Mouse (Mus musculus) cerebellum, adult 2 months (tissue): Measurements from ENCODE around the gene Xcl1. TPM values are rescaled to one million over a fixed set of nuclear protein-coding genes. Genes with fewer than 3 reads are reported as not detected.
A peak's percentile ranks its signal among the peaks of the same experiment; 100 is the strongest.

Source experiments
- DNase-seq, 2 experiments: peaks; one replicate each; pipeline ENCODE4 v3.0.0; 2021
- H3K27ac ChIP-seq: fragments of 200-500 bp; 2 replicates; pipeline ENCODE4 v1.5.1; 2012; ENCODE audit warnings: low read length, control low read depth, inconsistent platforms; ENCODE audit not compliant: insufficient read depth
- H3K27me3 ChIP-seq: fragments of 200-500 bp; 2 replicates; pipeline ENCODE4 v1.6.1; 2012; ENCODE audit warnings: inconsistent platforms, mild to moderate bottlenecking, low read length, moderate library complexity; ENCODE audit not compliant: control insufficient read depth, insufficient read depth
- H3K4me1 ChIP-seq: fragments of 200-500 bp; 2 replicates; pipeline ENCODE4 v1.6.1; 2011; ENCODE audit warnings: low read length; ENCODE audit not compliant: control insufficient read depth, insufficient read depth
- H3K4me3 ChIP-seq: fragments of 200-500 bp; replicated peaks from 2 replicates; pipeline ENCODE3; 2011; ENCODE audit warnings: mild to moderate bottlenecking, low read depth, low read length, control low read depth; ENCODE audit not compliant: insufficient read depth
- CTCF ChIP-seq: fragments of 200-500 bp; IDR thresholded peaks from 2 replicates; pipeline ENCODE4 v1.5.1; 2011; ENCODE audit warnings: low read depth, mild to moderate bottlenecking, control low read depth, low read length, moderate library complexity, borderline replicate concordance; ENCODE audit not compliant: insufficient read depth
- POLR2A ChIP-seq: fragments of 200-500 bp; IDR thresholded peaks from 2 replicates; pipeline ENCODE4 v1.6.1; 2011; ENCODE audit warnings: low read length, control low read depth, borderline replicate concordance; ENCODE audit not compliant: insufficient read depth
- WGBS: fragments of 180-500 bp; shearing (Covaris S2); methylation state at CpG from one replicate; pipeline ENCODE4 v1.1.7; 2018; 5-methylcytosine and 5-hydroxymethylcytosine counted together
- polyA plus RNA-seq: library from polyadenylated mRNA; depleted of rRNA; stranded (reverse); fragments of >200 nt; gene quantifications from 2 replicates; pipeline ENCODE4 v1.2.3, GENCODE M21; 2012

Gene Xcl1
- polyA plus RNA-seq, 1 experiment: not detected

- no peak overlapping the region for H3K4me3 ChIP-seq
- TF ChIP-seq CTCF (no peak), POLR2A (no peak)
- DNase-seq: peak; percentile 15 to 21
- H3K27me3 ChIP-seq: no peaks in the 10 kb centered on the region
- H3K27ac ChIP-seq: no peak overlapping the region
- WGBS: 59% methylated on average over 2 of the region's 2 CpGs
- H3K4me1 ChIP-seq: peaks cover 18% of the 10 kb centered on the region
Observed at GRCm38 (mm10) chr1:164900226-164900625, 35.1 kb downstream of the Xcl1 start.

DNA sequence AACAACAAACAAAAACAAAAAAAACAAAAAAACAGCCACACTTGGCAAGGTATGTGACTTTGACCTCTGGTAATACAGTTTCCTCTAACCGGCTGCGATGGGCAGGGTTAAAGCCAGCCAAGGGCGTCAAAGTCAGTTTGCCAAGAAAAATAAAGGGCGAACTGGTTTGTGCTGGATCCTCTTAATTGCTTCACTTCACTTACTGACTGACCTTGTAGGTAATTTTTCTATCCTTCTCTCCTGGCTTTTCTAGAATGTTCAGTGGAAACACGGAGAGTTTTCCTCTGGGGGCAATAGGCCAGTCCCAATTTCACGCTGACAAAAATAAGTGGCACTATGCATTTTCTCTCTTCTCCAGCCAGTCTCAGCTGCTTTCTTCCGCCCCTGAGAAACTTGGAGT lies 35.8 kb downstream of the Xcl1 start:
- TF ChIP-seq CTCF (no peak), POLR2A (no peak)
- peak overlapping the region; percentile 75 for H3K4me3 ChIP-seq
- 11% methylated on average over 7 of the region's 7 CpGs for WGBS
- peaks cover 18% of the 10 kb centered on the region for H3K4me1 ChIP-seq
- peak overlapping the region; percentile 98 for H3K27ac ChIP-seq
- H3K27me3 ChIP-seq: no peaks in the 10 kb centered on the region
- no peak for DNase-seq

DNA sequence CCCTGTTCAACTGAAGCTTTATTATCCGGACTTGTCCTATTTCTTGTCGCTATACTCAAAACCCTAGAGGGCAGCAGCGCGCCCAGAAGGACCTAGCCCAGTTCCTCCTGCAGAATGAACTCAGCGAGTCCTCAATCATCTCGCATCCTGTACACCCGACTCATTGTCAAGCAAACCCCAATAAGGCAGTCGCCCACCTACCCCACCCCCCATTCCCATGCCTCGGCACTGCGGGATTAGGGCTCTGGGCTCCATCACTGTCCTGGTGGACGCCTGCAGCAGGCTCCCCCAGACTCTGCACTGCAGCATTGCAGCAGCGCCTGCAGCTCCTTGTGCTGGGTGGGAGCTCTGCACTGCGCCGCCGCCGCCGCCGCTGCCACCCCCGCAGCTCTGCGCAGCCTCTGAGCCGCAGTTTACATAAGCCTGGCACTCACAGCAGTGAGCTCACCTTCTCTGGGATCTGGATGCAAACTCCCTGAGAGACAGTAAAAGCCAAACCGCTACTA lies 36.4 kb downstream of the Xcl1 start:
- under 1% methylated on average over 22 of the region's 22 CpGs for WGBS

GRCm38 (mm10) chr1:164897163-164897817 lies 38.0 kb downstream of the Xcl1 start:
- 79% methylated on average over 5 of the region's 5 CpGs for WGBS
- H3K27me3 ChIP-seq: no peaks in the 10 kb centered on the region

More for the DNA sequence above, 36.4 kb downstream of the Xcl1 start:
- peak; percentile 93 for DNase-seq
- Histone ChIP-seq H3K4me1 (peaks cover 18% of the 10 kb centered on the region), H3K27ac (peak overlapping the region; percentile 98), H3K27me3 (no peaks in the 10 kb centered on the region), H3K4me3 (peak overlapping the region; percentile 75)
- TF ChIP-seq POLR2A: peak; percentile 87
- peak; percentile 70; the same call in 1 of the 2 replicates for TF ChIP-seq CTCF

GRCm38 (mm10) chr1:164896211-164897145 lies 38.8 kb downstream of the Xcl1 start:
- 37% methylated on average over 16 of the region's 16 CpGs for WGBS
- peaks cover 18% of the 10 kb centered on the region for H3K4me1 ChIP-seq
- H3K27ac ChIP-seq: peak overlapping the region; percentile 48; the same call in 1 of the 2 replicates
- no peak overlapping the region for H3K4me3 ChIP-seq
- no peaks in the 10 kb centered on the region for H3K27me3 ChIP-seq
- TF ChIP-seq CTCF: no peak
- TF ChIP-seq POLR2A: no peak
- peak; percentile 53 to 72 for DNase-seq

More at GRCm38 (mm10) chr1:164897163-164897817, 38.0 kb downstream of the Xcl1 start:
- Histone ChIP-seq H3K27ac (no peak overlapping the region), H3K4me1 (peaks cover 18% of the 10 kb centered on the region), H3K4me3 (no peak overlapping the region)
- TF ChIP-seq CTCF (no peak), POLR2A (no peak)
- DNase-seq: no peak

DNA sequence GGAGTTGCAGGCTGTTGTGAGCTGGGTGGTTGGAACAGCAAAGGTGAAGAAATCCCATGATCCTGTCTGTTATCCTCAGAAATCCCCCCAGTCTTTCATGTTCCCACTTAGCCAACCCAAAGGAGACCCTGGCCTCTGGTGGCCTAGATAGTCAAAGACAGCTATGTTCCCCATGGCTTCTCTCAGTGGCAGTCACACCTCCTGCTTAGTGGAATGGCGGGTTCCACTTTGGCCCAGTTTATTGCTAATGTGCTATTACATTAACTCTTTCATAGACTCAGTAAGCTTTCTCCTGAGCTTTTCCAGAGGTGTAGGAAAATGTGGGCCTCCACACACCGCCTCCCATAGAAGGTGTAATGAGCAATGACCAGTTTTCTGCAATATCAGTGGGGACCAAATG lies 39.5 kb downstream of the Xcl1 start:
- WGBS: 74% methylated on average over 2 of the region's 2 CpGs
- no peak for DNase-seq

GRCm38 (mm10) chr1:164890366-164890765 lies 45.0 kb downstream of the Xcl1 start:
- Histone ChIP-seq H3K4me3 (no peak overlapping the region), H3K27me3 (no peaks in the 10 kb centered on the region), H3K4me1 (no peaks in the 10 kb centered on the region), H3K27ac (no peak overlapping the region)
- TF ChIP-seq POLR2A (no peak), CTCF (no peak)
- 76% methylated on average over 4 of the region's 4 CpGs for WGBS
- no peak for DNase-seq

More for the DNA sequence above, 39.5 kb downstream of the Xcl1 start:
- Histone ChIP-seq H3K4me3 (no peak overlapping the region), H3K27me3 (no peaks in the 10 kb centered on the region), H3K27ac (no peak overlapping the region), H3K4me1 (peaks cover 18% of the 10 kb centered on the region)
- TF ChIP-seq POLR2A (no peak), CTCF (no peak)
